Mouse (Mus musculus): ENCODE measurements around the gene Hspb11. TPM values are rescaled to one million over a fixed set of nuclear protein-coding genes. Genes with fewer than 3 reads are reported as not detected.

Gene Hspb11
- total RNA-seq, 1 experiment from 2014 or later: 20.6 TPM

DNA sequence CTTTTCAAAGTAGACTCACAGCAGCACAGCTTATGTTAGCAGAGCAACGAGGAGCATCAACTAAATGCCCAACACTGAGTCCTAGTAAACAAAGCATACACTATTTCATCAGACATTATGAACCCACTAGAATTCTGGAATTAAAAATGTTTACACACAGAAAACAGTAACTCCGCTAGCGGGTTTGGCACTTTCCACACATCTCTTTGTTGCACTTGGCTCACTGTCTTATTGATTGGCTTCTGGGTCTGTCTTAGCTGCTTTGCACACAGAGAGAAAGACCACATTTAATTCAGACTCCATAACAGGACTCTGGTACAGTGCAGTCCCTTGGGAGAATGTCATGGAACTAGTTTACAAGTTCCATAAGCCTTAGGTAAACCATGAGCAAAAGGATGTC, 5.3 kb upstream of the Hspb11 start:
- no peak for ATAC-seq (replicated peaks; ENCODE audit: low read depth, poor library complexity, severe bottlenecking)

DNA sequence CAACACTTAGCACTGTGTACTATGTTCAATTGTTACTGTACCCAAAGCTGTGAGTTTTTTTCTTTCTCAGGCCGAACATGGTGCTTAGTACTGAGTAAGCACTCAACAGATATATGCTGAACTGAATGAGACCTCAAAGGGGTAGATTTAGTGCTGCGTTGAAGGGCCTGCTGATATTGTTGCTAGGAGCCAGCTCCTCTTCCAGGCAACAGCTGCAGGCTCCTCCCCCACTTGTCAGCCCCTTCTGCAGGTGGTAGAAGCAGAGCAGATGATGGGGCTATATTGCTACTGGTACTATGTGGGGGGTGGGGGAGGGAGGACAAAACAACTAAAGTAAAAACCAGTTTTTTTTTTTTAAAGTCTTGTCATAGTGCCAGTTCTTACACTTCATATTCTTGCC, 3.9 kb upstream of the Hspb11 start:
- no peak for ATAC-seq (replicated peaks; ENCODE audit: low read depth, poor library complexity, severe bottlenecking)

DNA sequence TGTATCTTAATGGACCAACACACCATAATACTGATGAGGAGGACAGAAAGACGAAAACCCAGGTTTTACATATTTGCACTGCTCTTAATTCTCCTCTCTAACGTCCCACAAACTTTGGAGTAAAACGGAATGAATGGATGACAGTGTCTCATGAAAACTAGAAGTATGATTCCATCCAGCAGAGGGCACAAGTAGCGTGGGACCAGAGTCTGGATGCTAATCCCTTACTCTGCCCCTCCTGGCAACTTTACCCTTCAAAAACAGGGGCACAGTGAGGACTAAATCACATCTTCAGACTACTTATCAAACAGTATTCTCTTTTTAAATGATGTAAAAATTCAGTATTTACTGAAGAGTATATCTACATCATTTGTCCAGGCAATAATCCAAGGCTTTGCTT, 2.9 kb upstream of the Hspb11 start:
- ATAC-seq (replicated peaks; ENCODE audit: low read depth, poor library complexity, severe bottlenecking): peak; percentile 48

DNA sequence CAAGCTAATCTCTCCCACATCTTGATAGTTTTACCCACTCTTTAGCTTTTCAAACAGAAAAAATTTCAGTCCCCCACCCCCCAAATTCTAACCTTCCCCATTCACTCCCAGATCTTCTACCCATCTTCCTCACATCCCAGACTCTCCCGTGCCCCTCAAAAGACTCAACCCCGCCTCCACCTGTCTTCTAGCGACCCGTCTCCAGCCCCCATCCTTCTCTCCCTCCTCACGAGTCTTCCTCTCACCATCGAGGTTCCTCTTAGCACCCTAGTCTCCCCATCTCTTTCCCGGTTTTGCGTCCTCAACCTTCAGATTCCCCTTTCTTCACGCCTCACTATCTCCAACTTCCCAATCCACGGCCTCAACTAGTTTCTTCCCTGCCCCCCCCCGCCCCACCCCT, 871 bp upstream of the Hspb11 start:
- no peak for ATAC-seq (replicated peaks; ENCODE audit: low read depth, poor library complexity, severe bottlenecking)

DNA sequence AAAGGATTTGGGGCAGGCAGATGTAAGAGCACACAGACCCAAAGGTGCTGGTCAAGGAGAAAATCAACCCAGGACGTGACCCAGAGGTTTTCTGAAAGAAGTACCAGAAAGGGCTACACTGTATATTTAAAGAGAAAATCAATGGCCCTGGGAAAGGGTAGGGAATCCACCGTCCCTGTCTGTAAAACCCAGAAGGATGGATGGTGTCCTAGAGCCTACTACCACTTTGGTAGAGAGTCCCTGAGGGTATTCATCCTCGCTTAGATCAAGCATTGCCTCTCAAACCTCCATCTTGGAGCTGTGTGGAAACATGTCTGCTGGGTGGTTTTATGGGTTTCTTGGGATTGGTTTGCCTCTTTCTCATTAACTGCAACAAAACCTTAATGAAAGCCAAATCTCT, 1.0 kb downstream of the Hspb11 start:
- no peak for ATAC-seq (replicated peaks; ENCODE audit: low read depth, poor library complexity, severe bottlenecking)

DNA sequence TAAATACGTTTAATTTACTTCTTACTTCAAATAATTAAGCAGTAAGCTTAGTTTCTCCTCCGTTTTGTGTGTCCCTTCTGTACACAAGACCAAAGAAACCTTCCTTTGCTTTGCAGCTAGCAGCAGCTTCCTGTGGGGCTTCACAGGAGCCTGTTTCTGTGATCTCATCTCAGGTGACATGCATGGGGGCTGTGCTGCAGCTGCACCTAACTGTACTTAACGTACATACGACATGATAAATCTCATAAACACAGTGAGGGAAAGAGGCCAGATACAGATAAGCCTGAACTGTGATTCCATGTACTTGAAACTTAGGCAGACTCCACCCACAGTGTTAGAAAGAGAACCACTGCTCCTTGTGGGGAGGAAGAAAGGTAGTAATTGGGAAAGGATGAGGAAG, 6.6 kb downstream of the Hspb11 start:
- no peak for ATAC-seq (replicated peaks; ENCODE audit: low read depth, poor library complexity, severe bottlenecking)

DNA sequence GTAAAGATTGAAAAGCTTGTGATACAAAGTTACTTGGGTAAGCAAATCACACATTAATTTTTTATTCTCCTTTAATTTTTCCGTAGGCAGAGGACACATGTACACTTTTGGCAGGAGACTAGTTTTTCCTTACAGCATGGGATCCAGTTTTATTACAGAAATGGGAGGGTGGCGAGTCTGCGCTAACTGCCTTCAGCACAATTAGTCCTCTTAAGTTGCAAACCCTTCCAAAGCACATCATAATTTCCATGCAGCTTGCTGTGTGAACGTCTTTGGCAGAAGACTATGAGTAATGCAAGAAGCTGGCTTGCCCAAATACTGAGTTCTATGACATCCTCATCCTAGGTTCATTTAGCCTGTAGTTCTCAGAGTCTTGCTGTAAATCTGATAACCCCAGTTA, 20.3 kb downstream of the Hspb11 start:
- ATAC-seq (replicated peaks; ENCODE audit: low read depth, poor library complexity, severe bottlenecking): no peak

DNA sequence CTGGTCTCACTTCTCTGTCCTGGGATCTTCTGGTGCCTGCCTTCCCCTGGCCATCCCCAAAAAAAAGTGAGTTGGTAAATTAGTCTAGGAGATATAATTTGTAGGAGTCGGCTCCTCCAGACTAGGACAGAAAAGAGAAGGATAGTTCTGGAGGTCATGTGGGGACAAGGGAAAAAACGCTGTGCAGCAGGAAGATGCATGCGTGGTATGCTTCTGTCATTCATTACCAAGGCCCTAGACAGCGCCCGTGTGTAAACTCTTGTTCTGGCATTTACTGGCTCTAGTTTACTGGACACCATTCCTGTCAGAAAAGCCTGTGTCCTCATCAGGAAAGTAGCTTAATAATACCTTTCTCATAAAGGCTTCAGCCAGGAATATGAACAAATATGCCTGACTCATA, 21.1 kb downstream of the Hspb11 start:
- no peak for ATAC-seq (replicated peaks; ENCODE audit: low read depth, poor library complexity, severe bottlenecking)

DNA sequence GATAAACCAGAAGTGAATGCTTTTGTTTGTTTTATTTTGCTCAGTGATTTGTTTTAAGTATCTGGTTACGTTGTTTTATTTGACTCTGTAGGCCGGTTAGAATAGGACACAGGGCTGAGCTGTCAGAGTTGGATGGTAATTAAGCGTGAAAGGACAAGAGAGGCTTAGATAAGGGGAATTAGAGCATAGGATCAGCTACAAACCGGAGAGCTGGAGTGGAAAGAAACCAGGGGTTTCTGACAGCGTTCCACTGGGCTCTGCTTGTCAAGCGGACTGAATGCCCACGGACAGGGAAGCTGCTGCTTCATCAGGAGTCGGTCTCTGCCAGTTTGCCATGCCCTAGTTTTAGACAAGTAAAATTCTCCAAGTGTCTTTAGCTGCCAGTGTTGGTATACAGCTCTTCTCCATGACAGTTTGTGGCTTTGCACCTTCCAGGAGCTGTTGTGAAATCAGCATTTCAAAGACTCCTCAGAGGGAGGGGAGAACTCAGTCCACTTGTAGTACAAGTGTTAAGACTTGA, 24.9 kb downstream of the Hspb11 start:
- ATAC-seq (replicated peaks; ENCODE audit: low read depth, poor library complexity, severe bottlenecking): peak; percentile 60; the same call in 1 of the 2 replicates

DNA sequence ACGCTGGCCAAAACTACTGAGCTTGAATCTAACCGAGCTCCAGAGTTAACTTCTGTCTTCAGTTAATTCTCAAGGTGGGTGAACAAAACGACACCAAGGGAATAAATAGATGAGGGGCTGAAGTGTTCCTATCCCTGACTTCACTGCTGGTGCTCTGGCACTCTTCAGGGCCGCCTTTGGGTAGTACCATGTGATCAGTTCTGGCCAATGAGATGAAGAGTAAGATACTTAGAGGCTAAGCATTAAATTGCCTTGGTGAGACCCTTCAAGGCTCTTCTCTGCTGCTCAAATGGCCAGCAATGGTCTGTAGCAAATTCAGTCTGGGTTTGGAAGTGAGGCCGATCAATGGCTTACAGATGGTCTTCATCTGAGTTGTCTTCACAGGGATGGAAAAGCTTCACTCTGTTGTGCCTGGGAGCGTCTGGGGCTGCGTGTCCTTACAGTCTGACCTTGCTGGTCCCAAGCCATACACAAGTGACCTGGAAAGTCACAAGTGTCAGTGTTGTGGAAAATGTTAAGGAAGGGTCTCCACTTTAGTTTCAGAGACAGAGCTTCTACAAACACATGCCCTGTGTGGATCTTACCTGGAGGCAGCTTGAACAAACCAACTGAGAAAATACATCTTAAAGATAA, 27.6 kb downstream of the Hspb11 start:
- no peak for ATAC-seq (replicated peaks; ENCODE audit: low read depth, poor library complexity, severe bottlenecking)

DNA sequence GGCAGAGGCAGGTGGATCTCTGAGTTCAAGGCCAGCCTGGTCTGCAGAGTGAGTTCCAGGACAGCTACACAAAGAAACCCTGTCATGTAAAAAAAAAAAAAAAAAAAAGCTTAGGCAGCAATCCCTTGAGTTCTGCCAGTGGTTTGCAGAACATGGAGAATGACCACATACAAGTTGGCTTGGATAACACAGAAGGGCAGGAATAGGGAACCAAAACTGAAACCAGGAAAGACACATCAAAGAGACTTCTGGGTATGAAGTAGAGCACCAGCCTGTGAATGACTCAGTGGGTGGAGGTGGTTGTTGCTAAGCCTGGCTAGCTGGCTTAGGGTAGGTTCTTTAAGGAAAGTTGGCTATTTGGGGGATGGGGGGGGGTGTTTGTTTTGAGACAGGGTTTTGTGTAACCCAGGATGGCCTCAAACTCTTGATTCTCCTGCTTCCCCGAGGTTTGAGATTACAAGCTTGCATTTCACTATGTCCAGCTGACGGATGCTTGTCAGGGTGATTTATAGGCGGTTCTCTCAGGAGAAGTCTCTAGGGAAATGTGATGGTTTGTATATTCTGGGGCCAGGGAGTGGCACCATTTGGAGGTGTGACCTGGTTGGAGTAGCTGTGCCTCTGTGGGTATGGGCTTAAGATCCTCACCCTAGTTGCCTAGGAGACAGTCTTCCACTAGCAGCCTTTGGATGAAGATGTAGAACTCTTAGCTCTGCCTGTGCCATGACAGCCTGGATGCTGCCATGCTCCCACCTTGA, 32.2 kb downstream of the Hspb11 start:
- ATAC-seq (replicated peaks; ENCODE audit: low read depth, poor library complexity, severe bottlenecking): peak; percentile 100

DNA sequence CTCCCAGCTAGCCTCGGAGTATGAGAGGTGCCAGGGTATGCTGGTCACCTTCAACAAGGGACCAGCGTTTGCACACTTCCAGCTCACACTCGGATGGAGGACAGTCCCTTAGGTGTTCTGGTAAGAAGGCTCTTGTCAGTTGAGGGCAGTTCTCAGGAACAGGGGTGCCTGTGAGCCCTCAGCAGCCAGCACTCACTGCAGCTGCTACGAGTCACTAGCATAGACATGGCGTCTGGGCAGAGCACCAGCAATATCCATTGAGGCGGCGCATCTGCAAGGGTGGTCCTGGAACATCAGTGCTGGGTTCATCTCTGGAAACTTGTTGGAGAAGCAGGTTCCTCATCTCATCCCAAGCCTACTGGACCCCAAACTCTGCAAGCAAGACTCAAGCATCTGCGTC, 33.0 kb downstream of the Hspb11 start:
- no peak for ATAC-seq (replicated peaks; ENCODE audit: low read depth, poor library complexity, severe bottlenecking)

DNA sequence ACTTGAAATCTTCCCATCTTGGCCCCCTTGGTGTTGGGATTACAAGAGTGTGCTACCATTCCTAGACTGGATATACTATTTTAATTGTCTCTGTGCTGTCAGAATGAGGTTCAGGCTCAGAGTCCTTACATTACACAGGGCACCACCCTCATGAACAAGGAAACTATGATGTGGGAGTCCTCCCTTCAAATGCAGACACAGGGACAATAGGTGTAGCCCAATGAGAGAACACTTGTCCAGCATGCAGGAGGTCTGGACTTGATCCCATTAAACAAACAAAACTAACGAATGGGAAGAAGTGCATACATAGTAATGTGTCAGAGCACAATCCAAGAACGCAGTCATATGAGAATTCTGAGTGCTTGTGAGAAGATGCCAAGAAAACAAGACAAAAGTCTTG, 34.1 kb downstream of the Hspb11 start:
- no peak for ATAC-seq (replicated peaks; ENCODE audit: low read depth, poor library complexity, severe bottlenecking)

DNA sequence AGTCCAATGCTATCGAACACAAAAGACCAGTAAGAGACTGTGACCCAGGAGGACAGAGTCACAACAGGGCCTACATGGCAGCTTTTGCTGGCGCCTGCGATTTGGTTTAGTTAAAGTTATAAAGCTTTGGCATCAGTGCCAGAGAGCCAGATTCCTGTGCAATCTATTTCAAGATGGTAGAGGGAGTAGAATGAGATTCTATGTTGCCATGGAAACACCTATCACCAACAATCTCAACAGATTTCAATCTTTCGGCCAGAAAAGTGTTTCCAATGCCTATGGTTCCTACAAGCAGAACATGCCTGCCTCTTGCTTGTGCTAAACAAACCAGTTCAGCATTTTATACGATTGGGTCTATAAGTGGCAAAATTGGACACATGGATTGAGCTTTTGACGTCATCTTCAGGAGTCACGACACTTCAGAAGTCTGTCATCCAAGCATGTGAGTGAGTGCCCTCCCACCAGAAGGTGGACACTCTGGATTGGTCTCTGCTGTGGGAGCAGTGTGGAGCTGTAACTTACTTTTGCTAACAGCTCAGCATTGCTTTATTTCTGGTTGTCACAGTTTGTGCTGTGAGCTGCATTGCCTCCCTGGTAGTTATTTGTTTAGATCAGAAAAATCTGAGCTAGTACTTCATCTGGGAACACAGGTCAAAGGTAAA, 38.3 kb downstream of the Hspb11 start:
- ATAC-seq (replicated peaks; ENCODE audit: low read depth, poor library complexity, severe bottlenecking): no peak

DNA sequence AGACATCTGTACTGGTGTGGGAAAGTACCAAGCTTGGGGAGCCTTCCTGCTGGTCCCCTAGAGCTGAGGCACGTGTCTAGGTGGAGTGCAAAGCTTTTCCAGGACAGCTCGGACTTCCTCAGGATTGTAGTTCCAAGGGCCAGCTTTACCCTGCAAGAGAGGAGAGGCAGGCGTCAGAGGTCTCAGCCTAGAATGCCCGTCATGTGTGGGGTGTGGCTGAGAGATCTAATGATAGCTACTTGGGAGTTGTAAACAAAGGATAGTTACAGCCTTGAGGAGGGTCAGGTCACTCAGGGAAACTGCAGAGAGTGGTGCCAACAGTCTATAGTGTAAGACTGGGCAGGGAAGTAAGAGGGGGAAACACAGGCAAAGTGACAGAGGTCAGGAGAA, 38.9 kb downstream of the Hspb11 start:
- ATAC-seq (replicated peaks; ENCODE audit: low read depth, poor library complexity, severe bottlenecking): no peak

DNA sequence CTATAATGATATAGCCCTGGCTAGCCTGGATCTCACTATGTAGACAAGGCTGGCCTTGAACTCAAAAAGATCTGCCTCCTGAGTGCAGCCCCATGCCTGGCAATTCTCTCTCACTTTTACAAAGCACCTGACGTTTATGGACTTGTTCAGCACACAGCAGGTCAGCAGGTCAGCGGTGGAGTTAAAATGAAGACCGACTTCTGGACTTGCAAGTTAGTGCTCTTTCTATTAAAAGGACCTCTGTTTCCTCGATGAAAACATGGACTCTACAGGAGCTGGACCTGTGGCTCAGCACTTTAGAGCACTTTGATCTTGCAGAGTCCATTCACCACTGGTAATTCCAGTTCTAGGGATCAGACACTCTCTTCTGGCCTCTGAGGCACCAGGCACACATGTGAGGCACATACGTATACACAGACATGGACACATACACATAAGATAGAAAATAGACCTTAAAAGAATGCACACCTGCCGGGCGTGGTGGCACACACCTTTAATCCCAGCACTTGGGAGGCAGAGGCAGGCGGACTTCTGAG, 44.7 kb downstream of the Hspb11 start:
- ATAC-seq (replicated peaks; ENCODE audit: low read depth, poor library complexity, severe bottlenecking): no peak

DNA sequence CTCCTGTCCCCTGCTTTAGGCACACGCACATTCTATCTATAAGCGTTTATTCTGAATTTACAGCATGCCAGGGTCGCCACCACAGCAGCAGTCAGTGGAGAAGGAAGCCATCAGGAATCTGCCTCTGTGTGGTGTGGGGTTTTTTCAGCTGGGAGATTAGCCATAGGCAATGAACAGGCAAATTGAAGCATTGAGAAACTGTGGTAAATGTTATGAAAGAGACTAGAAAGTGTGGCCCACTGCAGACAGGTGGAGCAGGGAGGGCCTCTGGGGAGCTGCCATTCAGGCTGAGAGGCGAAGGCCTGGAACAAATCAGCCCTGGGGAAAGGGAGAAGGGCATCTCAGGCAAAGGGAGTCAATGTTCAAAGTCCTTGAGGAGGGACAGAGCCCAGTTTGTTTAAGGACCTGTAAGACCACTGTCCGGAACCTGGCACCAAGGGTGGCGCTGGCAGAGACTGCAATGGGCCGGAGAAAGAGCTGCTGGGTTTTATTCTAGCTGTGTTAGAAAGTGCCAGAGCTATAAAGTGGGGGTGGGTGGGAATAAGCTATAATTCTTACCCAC, 46.5 kb downstream of the Hspb11 start:
- peak; percentile 36 for ATAC-seq (replicated peaks; ENCODE audit: low read depth, poor library complexity, severe bottlenecking)

DNA sequence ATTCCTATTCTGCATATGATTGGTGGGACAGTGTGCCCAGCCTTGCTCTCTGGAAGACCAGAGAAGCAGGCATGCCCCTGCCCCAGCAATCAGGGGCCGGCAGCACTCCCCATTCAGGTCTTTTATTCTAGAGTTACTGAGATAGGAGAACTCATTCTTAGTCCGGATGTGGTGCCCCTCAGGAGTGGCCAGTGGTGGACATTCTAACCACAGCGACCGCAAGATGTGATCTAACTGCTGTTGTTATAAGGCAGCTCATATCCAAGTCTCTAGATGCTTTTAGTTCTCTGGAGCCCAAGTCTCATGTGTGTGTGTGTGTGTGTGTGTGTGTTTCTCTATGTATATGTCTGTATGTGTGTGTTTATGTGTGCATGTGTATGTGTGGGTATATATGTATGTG, 47.0 kb downstream of the Hspb11 start:
- peak; percentile 50 for ATAC-seq (replicated peaks; ENCODE audit: low read depth, poor library complexity, severe bottlenecking)

DNA sequence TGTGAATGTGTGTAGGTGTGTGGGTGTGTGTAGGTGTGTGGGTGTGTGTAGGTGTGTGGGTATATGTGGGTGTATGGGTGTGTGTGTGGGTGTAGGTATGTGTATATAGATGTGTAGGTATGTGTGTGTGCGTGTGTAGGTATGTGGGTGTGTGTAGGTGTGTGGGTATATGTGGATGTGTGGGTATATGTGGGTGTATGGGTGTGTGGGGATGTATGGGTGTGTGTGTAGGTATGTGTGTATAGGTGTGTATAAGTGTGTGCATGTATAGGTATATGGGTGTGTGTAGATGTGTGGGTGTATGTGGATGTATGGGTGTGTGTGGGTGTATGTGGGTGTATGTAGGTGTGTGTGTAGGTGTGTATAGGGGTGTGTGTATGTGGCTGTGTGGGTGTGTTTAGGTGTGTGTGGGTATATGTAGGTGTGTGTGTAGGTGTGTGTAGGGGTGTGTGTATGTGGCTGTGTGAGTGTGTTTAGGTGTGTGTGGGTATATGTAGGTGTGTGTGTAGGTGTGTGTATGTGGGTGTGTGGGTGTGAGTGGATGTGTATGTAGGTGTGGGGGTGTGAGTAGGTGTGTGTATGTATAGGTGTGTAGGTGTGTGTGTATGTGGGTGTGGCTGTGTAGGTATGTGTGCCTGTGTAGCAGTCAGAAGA, 47.6 kb downstream of the Hspb11 start:
- ATAC-seq (replicated peaks; ENCODE audit: low read depth, poor library complexity, severe bottlenecking): no peak

DNA sequence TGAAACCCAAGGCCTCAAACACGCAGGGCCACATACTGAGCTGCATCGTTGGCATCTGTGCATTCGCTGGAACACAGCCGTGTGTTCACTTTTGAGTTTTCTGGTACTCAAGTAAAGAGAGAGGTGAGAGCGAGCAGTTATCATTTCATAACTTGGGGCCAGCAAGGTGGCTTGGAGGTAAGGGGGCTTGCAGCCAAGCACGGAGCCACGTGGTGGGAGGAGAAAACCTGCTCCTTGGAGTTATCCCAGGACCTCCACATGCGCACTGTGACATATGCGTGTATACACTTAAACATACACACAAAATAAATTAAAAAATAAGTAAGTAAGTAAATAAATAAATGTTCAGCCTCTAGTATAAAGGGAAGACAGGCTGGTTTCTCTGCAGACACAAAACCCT, 48.8 kb downstream of the Hspb11 start:
- no peak for ATAC-seq (replicated peaks; ENCODE audit: low read depth, poor library complexity, severe bottlenecking)

Data from common myeloid progenitor, adult 5-6 weeks (primary cell).